9 mouse cellular contexts compared by ENCODE assay signal in genomic region chr10:121886805-121887204, GRCm38 (mm10).
A peak's percentile ranks its signal among the peaks of the same experiment; 100 is the strongest.
DNase-seq lines count a peak whose midpoint lies in the region; ATAC-seq lines count a peak whose summit lies in the region.
"Had no signal": no experiment of that assay in that cellular context is flagged by ENCODE, and none has a peak within 500 bp of the region (broad histone marks: within the 10 kb centered on the region; RNA-seq: fewer than 3 reads in every experiment).

No protein-coding gene starts in this region.

- H3K4me1 ChIP-seq in heart, embryonic 12.5 days (replicated peaks) = peaks cover 26% of the 10 kb centered on the region
- H3K4me1 ChIP-seq in hindbrain, embryonic 12.5 days = peaks cover 33% of the 10 kb centered on the region
- peaks cover 39% of the 10 kb centered on the region for H3K4me1 ChIP-seq in limb, embryonic 13.5 days

- no peak overlapping the region for H3K4me3 ChIP-seq in heart, embryonic 12.5 days
- no peak overlapping the region for H3K4me3 ChIP-seq in hindbrain, embryonic 12.5 days
- H3K4me3 ChIP-seq in limb, embryonic 13.5 days = no peak overlapping the region

- H3K27me3 ChIP-seq in heart, embryonic 12.5 days (replicated peaks) = no peaks in the 10 kb centered on the region
- no peaks in the 10 kb centered on the region for H3K27me3 ChIP-seq in hindbrain, embryonic 12.5 days
- no peaks in the 10 kb centered on the region for H3K27me3 ChIP-seq in limb, embryonic 13.5 days

- H3K9ac ChIP-seq in heart, embryonic 12.5 days = no peak overlapping the region
- H3K9ac ChIP-seq in hindbrain, embryonic 12.5 days = no peak overlapping the region
- no peak overlapping the region for H3K9ac ChIP-seq in limb, embryonic 13.5 days
- H3K9ac ChIP-seq: liver, embryonic 14.5 days had no signal

- ATAC-seq in heart, embryonic 12.5 days (ENCODE audit: insufficient number of reproducible peaks, low FRiP score) = no peak
- peak; percentile 17; the same call in 1 of the 2 replicates for ATAC-seq in hindbrain, embryonic 12.5 days (ENCODE audit: low FRiP score)
- ATAC-seq in limb, embryonic 13.5 days (ENCODE audit: low FRiP score, low read depth) = peak; percentile 30; the same call in 1 of the 2 replicates

- H3K9me3 ChIP-seq in heart, embryonic 12.5 days (replicated peaks) = no peaks in the 10 kb centered on the region
- no peaks in the 10 kb centered on the region for H3K9me3 ChIP-seq in hindbrain, embryonic 12.5 days (replicated peaks)
- no peaks in the 10 kb centered on the region for H3K9me3 ChIP-seq in limb, embryonic 13.5 days

- intact Hi-C loops in heart, postnatal 36 days (cut with DNase I) = no loop called here

- 40% methylated on average over 6 of the region's 6 CpGs for WGBS in heart, embryonic 12.5 days
- WGBS in hindbrain, embryonic 12.5 days = 31% methylated on average over 6 of the region's 6 CpGs
- 23% methylated on average over 6 of the region's 6 CpGs for WGBS in limb, embryonic 13.5 days

- H3K4me2 ChIP-seq in heart, embryonic 12.5 days = no peak overlapping the region
- no peak overlapping the region for H3K4me2 ChIP-seq in hindbrain, embryonic 12.5 days (replicated peaks)
- no peak overlapping the region for H3K4me2 ChIP-seq in limb, embryonic 13.5 days (replicated peaks)

- no peak overlapping the region; the same call in 1 of the 2 replicates for H3K27ac ChIP-seq in heart, embryonic 12.5 days (ENCODE audit: poor library complexity, severe bottlenecking)
- H3K27ac ChIP-seq in hindbrain, embryonic 12.5 days = peak overlapping the region; percentile 72
- H3K27ac ChIP-seq in limb, embryonic 13.5 days = no peak overlapping the region; the same call in 1 of the 2 replicates
- H3K27ac ChIP-seq: liver, embryonic 14.5 days had no signal

- no peaks in the 10 kb centered on the region for H3K36me3 ChIP-seq in heart, embryonic 12.5 days
- no peaks in the 10 kb centered on the region for H3K36me3 ChIP-seq in hindbrain, embryonic 12.5 days
- no peaks in the 10 kb centered on the region for H3K36me3 ChIP-seq in limb, embryonic 13.5 days

- DNase-seq in heart, adult 11 months = peak; percentile 88
- peak; percentile 75 for DNase-seq in T-cell, adult 2 months (ENCODE audit: low spot score)
- DNase-seq in right cerebral cortex, postnatal 36 days (ENCODE audit: low spot score in 2 of 2) = peak; percentile 14 to 43
- no peak for DNase-seq in gastrocnemius, postnatal 10 days
- DNase-seq in heart, postnatal 36 days = no peak

Comparison
In these comparisons a context has a peak if more than half of its experiments do, and no peak if none do; other contexts are left out.
1. DNase-seq: peak in heart, adult 11 months (single experiment), T-cell, adult 2 months (single experiment) and right cerebral cortex, postnatal 36 days (2 of 2); none in gastrocnemius, postnatal 10 days (single experiment) and heart, postnatal 36 days (0 of 2).